Mouse (Mus musculus) thymus, adult 2 months (tissue): ENCODE data around the gene Atp5h.

Source experiments
- CTCF ChIP-seq: fragments of 200-500 bp; IDR thresholded peaks from 2 replicates; pipeline ENCODE4 v1.5.1; 2012; ENCODE audit warnings: mild to moderate bottlenecking, control low read depth, low read length, moderate library complexity, borderline replicate concordance; ENCODE audit not compliant: control insufficient read depth, poor library complexity, insufficient read depth; ENCODE audit errors: extremely low read depth
- POLR2A ChIP-seq: fragments of 200-500 bp; IDR thresholded peaks from 2 replicates; pipeline ENCODE4 v1.6.1; 2012; ENCODE audit warnings: mild to moderate bottlenecking, low read length, control low read depth, moderate library complexity; ENCODE audit not compliant: control insufficient read depth, poor library complexity, insufficient read depth; ENCODE audit errors: extremely low read depth

- TF ChIP-seq CTCF (no peak), POLR2A (no peak)
These were observed 21.7 kb downstream of the Atp5h start for GRCm38 (mm10) chr11:115398085-115398484.
